Mouse (Mus musculus) testis, adult 2 months (tissue): ENCODE data around the gene Ky.

ENCODE experiments used
- CTCF ChIP-seq: fragments of 200-500 bp; IDR thresholded peaks from 2 replicates; pipeline ENCODE4 v1.5.1; 2012; ENCODE audit warnings: low read depth, mild to moderate bottlenecking, inconsistent platforms, low read length, moderate library complexity; ENCODE audit not compliant: control insufficient read depth, insufficient read depth, insufficient replicate concordance
- POLR2A ChIP-seq: fragments of 200-500 bp; IDR thresholded peaks from 2 replicates; pipeline ENCODE4 v1.6.1; 2012; ENCODE audit warnings: low read depth, mild to moderate bottlenecking, inconsistent platforms, low read length, moderate library complexity; ENCODE audit not compliant: control insufficient read depth

GRCm38 (mm10) chr9:102577480-102577879 lies 71.9 kb downstream of the Ky start:
- TF ChIP-seq CTCF (no peak), POLR2A (no peak)
